27 mouse cellular contexts compared by ENCODE assay signal in genomic region chr10:75166601-75167000, GRCm38 (mm10). TPM values are rescaled to one million over a fixed set of nuclear protein-coding genes. Genes with fewer than 3 reads are reported as not detected.
DNase-seq lines count a peak whose midpoint lies in the region; ATAC-seq and TF ChIP-seq lines count a peak whose summit lies in the region.
"Had no signal": no experiment of that assay in that cellular context is flagged by ENCODE, and none has a peak within 500 bp of the region (broad histone marks: within the 10 kb centered on the region; RNA-seq: fewer than 3 reads in every experiment).

No protein-coding gene starts in this region.

- intact Hi-C loops in heart, postnatal 36 days (cut with DNase I), result no loop called here

- TF ChIP-seq CTCF in intestine, postnatal 0 days (IDR thresholded peaks at IDR 0.05; ENCODE audit: low read depth), result no peak

- H3K4me2 ChIP-seq in limb, embryonic 15.5 days, result no peak overlapping the region
- H3K4me2 ChIP-seq in intestine, postnatal 0 days (replicated peaks; ENCODE audit: low read depth), result no peak overlapping the region
- H3K4me2 ChIP-seq in forebrain, embryonic 14.5 days (ENCODE audit: low read length), result no peak overlapping the region
- H3K4me2 ChIP-seq: embryonic facial prominence, embryonic 12.5 days; forebrain, embryonic 12.5 days; heart, embryonic 12.5 days; hindbrain, embryonic 14.5 days; liver, embryonic 15.5 days; lung, embryonic 14.5 days; midbrain, embryonic 12.5 days; neural tube, embryonic 13.5 days had no signal

- H3K27ac ChIP-seq in limb, embryonic 15.5 days, result 0 out of 2 replicates have a peak overlapping the region, but pooled peaks have one; percentile 29
- no peak overlapping the region for H3K27ac ChIP-seq in limb, embryonic 10.5 days
- H3K27ac ChIP-seq in intestine, postnatal 0 days (ENCODE audit: low read depth, low read length), result no peak overlapping the region
- no peak overlapping the region for H3K27ac ChIP-seq in forebrain, embryonic 14.5 days (ENCODE audit: low read depth, low read length)
- H3K27ac ChIP-seq: embryonic facial prominence, embryonic 12.5 days; forebrain, embryonic 12.5 days; hindbrain, embryonic 14.5 days; liver, embryonic 15.5 days; midbrain, embryonic 12.5 days; neural tube, embryonic 13.5 days had no signal

- 0 out of 2 replicates have a peak, but pooled peaks cover 3% of the 10 kb centered on the region for H3K4me1 ChIP-seq in limb, embryonic 15.5 days
- H3K4me1 ChIP-seq in limb, embryonic 10.5 days, result no peaks in the 10 kb centered on the region
- no peaks in the 10 kb centered on the region for H3K4me1 ChIP-seq in intestine, postnatal 0 days (replicated peaks; ENCODE audit: control insufficient read depth, insufficient read depth, low read length)
- H3K4me1 ChIP-seq in forebrain, embryonic 14.5 days (ENCODE audit: control insufficient read depth, insufficient read depth, low read length), result no peaks in the 10 kb centered on the region
- H3K4me1 ChIP-seq: embryonic facial prominence, embryonic 12.5 days; forebrain, embryonic 12.5 days; liver, embryonic 15.5 days; midbrain, embryonic 12.5 days; neural tube, embryonic 13.5 days had no signal

- no peak overlapping the region for H3K4me3 ChIP-seq in limb, embryonic 15.5 days
- no peak overlapping the region for H3K4me3 ChIP-seq in limb, embryonic 10.5 days
- H3K4me3 ChIP-seq in intestine, postnatal 0 days (ENCODE audit: low read depth, low read length), result no peak overlapping the region
- H3K4me3 ChIP-seq in forebrain, embryonic 14.5 days (ENCODE audit: low read depth, low read length), result no peak overlapping the region
- H3K4me3 ChIP-seq: embryonic facial prominence, embryonic 12.5 days; erythroblast, embryonic 14.5 days; forebrain, embryonic 12.5 days; heart, embryonic 12.5 days; liver, embryonic 15.5 days; midbrain, embryonic 12.5 days; neural tube, embryonic 13.5 days had no signal

- H3K36me3 ChIP-seq in limb, embryonic 15.5 days, result peaks cover 66% of the 10 kb centered on the region
- peaks cover 97% of the 10 kb centered on the region for H3K36me3 ChIP-seq in limb, embryonic 10.5 days
- H3K36me3 ChIP-seq in intestine, postnatal 0 days (ENCODE audit: control insufficient read depth, insufficient read depth), result peaks cover 62% of the 10 kb centered on the region
- peaks cover 83% of the 10 kb centered on the region for H3K36me3 ChIP-seq in forebrain, embryonic 14.5 days (ENCODE audit: control insufficient read depth, insufficient read depth, low read length)

- H3K9me3 ChIP-seq in limb, embryonic 15.5 days, result no peaks in the 10 kb centered on the region
- no peaks in the 10 kb centered on the region for H3K9me3 ChIP-seq in limb, embryonic 10.5 days (replicated peaks)
- no peaks in the 10 kb centered on the region for H3K9me3 ChIP-seq in intestine, postnatal 0 days (ENCODE audit: control insufficient read depth)
- H3K9me3 ChIP-seq in forebrain, embryonic 14.5 days (replicated peaks; ENCODE audit: control insufficient read depth, low read length), result no peaks in the 10 kb centered on the region
- H3K9me3 ChIP-seq: embryonic facial prominence, embryonic 12.5 days; forebrain, embryonic 12.5 days; liver, embryonic 15.5 days; midbrain, embryonic 12.5 days; neural tube, embryonic 13.5 days had no signal

- 80% methylated on average over 4 of the region's 4 CpGs for WGBS in limb, embryonic 15.5 days
- WGBS in limb, embryonic 10.5 days, result 94% methylated on average over 4 of the region's 4 CpGs
- WGBS in intestine, postnatal 0 days, result 52% methylated on average over 4 of the region's 4 CpGs
- 98% methylated on average over 4 of the region's 4 CpGs for WGBS in forebrain, embryonic 14.5 days

- no peak for DNase-seq in limb, embryonic 10.5 days (ENCODE audit: low spot score)
- DNase-seq in adipocyte (ENCODE audit: low spot score), result peak; percentile 39
- DNase-seq in fat pad, adult 2 months (ENCODE audit: extremely low read depth, low read depth, low spot score), result peak; percentile 90
- no peak for DNase-seq in forebrain, embryonic 14.5 days (ENCODE audit: low spot score)
- DNase-seq in heart, postnatal 36 days, result no peak
- DNase-seq: adrenal gland, postnatal 25 days; B cell, adult 2 months; cerebellum, adult 2 months; cerebellum, postnatal 25 days; gastrocnemius, postnatal 14 days; kidney, adult 9 months; kidney, postnatal 14 days; layer of hippocampus, adult 9-11 months; lung, embryonic 14.5 days; lung, postnatal 36 days; right cerebral cortex, postnatal 4 days; thymus, postnatal 25 days had no signal

- no peak for ATAC-seq in limb, embryonic 15.5 days (ENCODE audit: insufficient number of reproducible peaks, low FRiP score, low TSS enrichment, low read depth)
- no peak for ATAC-seq in intestine, postnatal 0 days
- no peak for ATAC-seq in forebrain, embryonic 14.5 days

- no peak overlapping the region for H3K9ac ChIP-seq in limb, embryonic 15.5 days
- H3K9ac ChIP-seq in intestine, postnatal 0 days (ENCODE audit: low read depth, low read length), result 0 out of 2 replicates have a peak overlapping the region, but pooled peaks have one; percentile 7
- no peak overlapping the region for H3K9ac ChIP-seq in forebrain, embryonic 14.5 days (ENCODE audit: low read length)
- H3K9ac ChIP-seq: embryonic facial prominence, embryonic 12.5 days; forebrain, embryonic 12.5 days; heart, embryonic 12.5 days; hindbrain, embryonic 14.5 days; liver, embryonic 15.5 days; lung, embryonic 14.5 days; midbrain, embryonic 12.5 days; neural tube, embryonic 13.5 days had no signal

- H3K27me3 ChIP-seq in limb, embryonic 15.5 days, result no peaks in the 10 kb centered on the region
- no peaks in the 10 kb centered on the region for H3K27me3 ChIP-seq in limb, embryonic 10.5 days (ENCODE audit: low read depth, poor library complexity, severe bottlenecking)
- H3K27me3 ChIP-seq in intestine, postnatal 0 days (replicated peaks; ENCODE audit: control insufficient read depth, insufficient read depth, low read length), result no peaks in the 10 kb centered on the region
- no peaks in the 10 kb centered on the region for H3K27me3 ChIP-seq in forebrain, embryonic 14.5 days (replicated peaks; ENCODE audit: control insufficient read depth, insufficient read depth, low read length)
- H3K27me3 ChIP-seq: embryonic facial prominence, embryonic 12.5 days; forebrain, embryonic 12.5 days; heart, embryonic 12.5 days; liver, embryonic 15.5 days; midbrain, embryonic 12.5 days; neural tube, embryonic 13.5 days had no signal

RNA-seq across cellular contexts. Expression of gene Specc1l, which starts 45.3 kb away (rescaled TPM):
- polyA plus RNA-seq in limb, embryonic 15.5 days (2015; fragmentation: Nextera tagmentation; extraction: Ambion mirVana), result 28.3 and 31.7 TPM in 2 replicates
- 33.5 and 41.9 TPM in 2 replicates for polyA plus RNA-seq in limb, embryonic 10.5 days (2016; fragmentation: Nextera tagmentation; extraction: Ambion mirVana)
- polyA plus RNA-seq in intestine, postnatal 0 days (2015; fragmentation: Nextera tagmentation; extraction: Ambion mirVana), result 13.0 and 14.2 TPM in 2 replicates
- 24.3 and 29.6 TPM in 2 replicates for polyA plus RNA-seq in forebrain, embryonic 14.5 days (2014; fragmentation: Nextera tagmentation; extraction: Ambion mirVana)
- 10 to 100 TPM; 42.7 to 43.1 TPM for total RNA-seq in heart, postnatal 36 days (2021)

Comparison
In these comparisons a context has a peak if more than half of its experiments do, and no peak if none do; other contexts are left out.
1. DNase-seq: peak in adipocyte (single experiment) and fat pad, adult 2 months (single experiment); none in limb, embryonic 10.5 days (single experiment), forebrain, embryonic 14.5 days (single experiment) and heart, postnatal 36 days (0 of 2).